Mouse (Mus musculus): ENCODE measurements at regions not wholly inside any gene's neighbourhood (a gene's known extent, or its start where the extent isn't known, plus 50 kb on each side); places are given as distances from the start of the nearest gene placed in this dataset.

GRCm38 (mm10) chr9:113508821-113509220, 199.2 kb downstream of the Pdcd6ip start:
- 90% methylated on average over 3 of the region's 3 CpGs for WGBS
- H3K36me3 ChIP-seq (ENCODE audit: control insufficient read depth, insufficient read depth, low read length) = no peaks in the 10 kb centered on the region
- H3K9me3 ChIP-seq (replicated peaks; ENCODE audit: control insufficient read depth, low read length, poor library complexity, severe bottlenecking) = no peaks in the 10 kb centered on the region
- no peaks in the 10 kb centered on the region for H3K27me3 ChIP-seq (ENCODE audit: control insufficient read depth, insufficient read depth, low read depth, low read length)
- no peak overlapping the region for H3K9ac ChIP-seq (ENCODE audit: low read depth, low read length)
- H3K4me2 ChIP-seq (ENCODE audit: low read length) = no peak overlapping the region
- H3K27ac ChIP-seq (ENCODE audit: low read length) = peak overlapping the region; percentile 83
- H3K4me3 ChIP-seq (ENCODE audit: low read depth, low read length) = no peak overlapping the region
- no peak for ATAC-seq
- H3K4me1 ChIP-seq (ENCODE audit: control insufficient read depth, insufficient read depth, low read length) = peaks cover 30% of the 10 kb centered on the region

DNA sequence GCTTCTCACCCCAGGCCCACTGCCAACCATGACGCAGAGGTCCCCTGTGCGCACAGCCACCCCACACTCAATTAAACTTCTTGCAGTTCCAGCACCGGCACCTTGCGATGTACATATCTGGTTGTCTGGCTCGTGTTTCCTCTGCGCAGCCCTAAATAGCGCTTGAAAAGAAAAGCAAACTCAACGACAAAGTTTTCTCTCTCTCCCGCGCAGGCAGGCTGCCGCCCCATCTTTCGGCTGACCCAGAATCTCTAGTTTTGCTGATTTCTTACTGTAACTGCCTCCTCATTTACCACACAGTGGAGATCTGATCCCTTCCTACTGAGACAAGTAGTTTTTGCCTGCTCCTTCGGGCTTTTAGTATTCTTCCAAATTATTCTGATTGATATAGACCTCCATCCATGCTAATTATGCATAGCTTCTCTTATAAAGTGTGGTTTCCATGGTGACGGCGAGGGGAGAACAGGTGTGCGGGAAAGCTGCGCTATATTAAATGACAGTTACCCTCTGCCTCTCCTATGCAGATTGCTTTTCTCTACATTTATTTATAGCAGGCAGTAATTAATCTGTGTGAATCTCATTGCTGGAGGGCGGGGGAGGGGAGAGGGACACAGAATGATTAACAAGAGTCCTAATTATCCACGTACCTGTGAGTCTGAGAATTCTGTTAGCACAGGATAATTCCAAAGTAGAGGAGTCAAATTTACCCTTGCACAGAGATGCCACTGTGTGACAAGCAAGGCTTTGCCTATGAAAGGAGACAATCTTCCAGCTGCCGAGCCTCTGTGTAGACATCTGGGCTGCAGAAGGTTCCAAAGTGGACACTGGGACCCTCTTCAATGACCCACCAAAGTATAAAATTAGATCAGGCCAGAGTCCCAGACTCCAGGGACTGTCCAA, 200.2 kb downstream of the Pdcd6ip start:
- peaks cover 30% of the 10 kb centered on the region for H3K4me1 ChIP-seq (ENCODE audit: control insufficient read depth, insufficient read depth, low read length)
- ATAC-seq = peak; percentile 91
- no peak overlapping the region for H3K9ac ChIP-seq (ENCODE audit: low read depth, low read length)
- peak overlapping the region; percentile 12; the same call in 1 of the 2 replicates for H3K4me2 ChIP-seq (ENCODE audit: low read length)
- WGBS = 63% methylated on average over 20 of the region's 20 CpGs
- H3K9me3 ChIP-seq (replicated peaks; ENCODE audit: control insufficient read depth, low read length, poor library complexity, severe bottlenecking) = no peaks in the 10 kb centered on the region
- peak overlapping the region; percentile 83 for H3K27ac ChIP-seq (ENCODE audit: low read length)
- H3K27me3 ChIP-seq (ENCODE audit: control insufficient read depth, insufficient read depth, low read depth, low read length) = no peaks in the 10 kb centered on the region
- H3K36me3 ChIP-seq (ENCODE audit: control insufficient read depth, insufficient read depth, low read length) = no peaks in the 10 kb centered on the region
- H3K4me3 ChIP-seq (ENCODE audit: low read depth, low read length) = no peak overlapping the region

DNA sequence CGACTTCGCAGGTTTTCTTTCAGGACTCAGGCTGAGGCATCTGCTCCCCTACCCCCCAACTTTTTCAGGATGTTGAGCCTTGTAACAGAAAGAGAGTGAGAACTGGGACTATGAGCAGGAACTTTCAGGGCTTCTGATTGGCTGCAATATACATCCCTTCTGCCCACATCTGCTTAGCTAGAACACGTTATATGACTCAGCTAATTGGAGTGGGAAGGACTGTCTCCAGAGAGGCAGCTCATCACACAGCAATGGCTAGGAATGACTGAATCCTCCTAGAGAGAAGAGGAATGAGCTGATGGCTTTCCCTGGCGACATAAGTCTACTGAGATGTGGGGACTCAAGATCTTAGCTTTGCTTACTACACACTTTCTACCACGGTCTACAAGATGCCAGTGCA, 208.8 kb downstream of the Pdcd6ip start:
- WGBS = 86% methylated on average over 5 of the region's 5 CpGs
- Histone ChIP-seq H3K27me3 (ENCODE audit: control insufficient read depth, insufficient read depth, low read depth, low read length) (no peaks in the 10 kb centered on the region), H3K9me3 (replicated peaks; ENCODE audit: control insufficient read depth, low read length, poor library complexity, severe bottlenecking) (no peaks in the 10 kb centered on the region), H3K9ac (ENCODE audit: low read depth, low read length) (no peak overlapping the region), H3K36me3 (ENCODE audit: control insufficient read depth, insufficient read depth, low read length) (no peaks in the 10 kb centered on the region), H3K4me3 (ENCODE audit: low read depth, low read length) (no peak overlapping the region), H3K4me1 (ENCODE audit: control insufficient read depth, insufficient read depth, low read length) (no peaks in the 10 kb centered on the region), H3K27ac (ENCODE audit: low read length) (no peak overlapping the region), H3K4me2 (ENCODE audit: low read length) (no peak overlapping the region)
- ATAC-seq = no peak

- Histone ChIP-seq H3K4me2 (ENCODE audit: low read length) (no peak overlapping the region), H3K4me1 (ENCODE audit: control insufficient read depth, insufficient read depth, low read length) (no peaks in the 10 kb centered on the region)
- WGBS = 35% methylated on average over 7 of the region's 7 CpGs
Measured at GRCm38 (mm10) chr9:113496176-113496732, 211.8 kb downstream of the Pdcd6ip start.

DNA sequence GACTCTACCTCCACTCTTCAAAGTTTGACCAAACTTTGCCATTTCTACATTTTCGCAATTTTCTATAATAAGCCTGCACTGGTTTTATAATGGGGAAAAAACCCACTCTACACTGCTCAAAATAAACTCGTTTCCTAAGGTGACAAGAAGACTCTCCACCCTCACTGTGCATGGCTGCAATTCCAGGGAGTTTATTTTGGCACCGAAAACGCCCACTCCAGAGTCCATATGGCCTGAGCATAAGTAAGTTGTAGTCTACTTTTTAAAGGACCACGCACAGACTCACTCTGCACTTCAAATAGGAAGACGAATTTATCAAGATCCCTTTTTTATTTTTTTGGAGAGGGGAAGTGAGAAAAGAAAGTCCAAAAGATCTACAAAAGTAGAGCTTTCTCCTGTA, 219.4 kb downstream of the Pdcd6ip start:
- Histone ChIP-seq H3K9ac (ENCODE audit: low read depth, low read length) (no peak overlapping the region), H3K4me3 (ENCODE audit: low read depth, low read length) (no peak overlapping the region), H3K9me3 (replicated peaks; ENCODE audit: control insufficient read depth, low read length, poor library complexity, severe bottlenecking) (no peaks in the 10 kb centered on the region), H3K4me1 (ENCODE audit: control insufficient read depth, insufficient read depth, low read length) (no peaks in the 10 kb centered on the region), H3K27me3 (ENCODE audit: control insufficient read depth, insufficient read depth, low read depth, low read length) (no peaks in the 10 kb centered on the region), H3K36me3 (ENCODE audit: control insufficient read depth, insufficient read depth, low read length) (no peaks in the 10 kb centered on the region), H3K27ac (ENCODE audit: low read length) (no peak overlapping the region), H3K4me2 (ENCODE audit: low read length) (no peak overlapping the region)
- WGBS = 86% methylated on average over 6 of the region's 6 CpGs
- ATAC-seq = no peak

More at GRCm38 (mm10) chr9:113496176-113496732, 211.8 kb downstream of the Pdcd6ip start:
- Histone ChIP-seq H3K36me3 (ENCODE audit: control insufficient read depth, insufficient read depth, low read length) (no peaks in the 10 kb centered on the region), H3K4me3 (ENCODE audit: low read depth, low read length) (no peak overlapping the region), H3K9ac (ENCODE audit: low read depth, low read length) (no peak overlapping the region), H3K9me3 (replicated peaks; ENCODE audit: control insufficient read depth, low read length, poor library complexity, severe bottlenecking) (no peaks in the 10 kb centered on the region), H3K27ac (ENCODE audit: low read length) (no peak overlapping the region), H3K27me3 (ENCODE audit: control insufficient read depth, insufficient read depth, low read depth, low read length) (no peaks in the 10 kb centered on the region)
- ATAC-seq = no peak

DNA sequence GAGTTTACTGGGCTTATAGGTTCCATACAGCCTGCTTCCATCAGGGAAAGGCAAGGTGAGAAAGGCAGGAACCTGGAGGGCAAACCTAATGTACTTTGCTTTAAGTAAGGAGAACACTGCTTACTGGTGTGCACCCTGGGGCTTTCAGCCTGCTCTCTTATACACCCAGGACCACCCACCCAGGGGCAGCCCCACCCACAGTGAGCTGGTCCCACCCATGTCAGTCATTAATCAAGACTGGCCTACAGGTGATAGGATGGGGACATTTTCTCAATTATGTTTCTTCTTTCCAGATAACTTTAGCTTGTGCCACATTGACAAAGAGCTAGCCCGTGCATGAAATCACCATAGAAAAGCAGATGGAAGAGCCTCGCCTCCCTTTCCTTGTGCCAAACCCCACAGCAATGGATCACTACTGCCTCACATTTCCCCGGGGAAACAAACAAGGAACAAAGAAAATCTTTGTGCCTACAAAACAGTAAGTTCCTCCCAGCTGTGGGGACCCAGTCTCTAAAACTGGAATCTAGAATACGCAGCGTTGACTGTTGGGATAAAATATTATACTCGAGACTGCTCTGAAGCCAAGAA, 221.5 kb downstream of the Pdcd6ip start:
- Histone ChIP-seq H3K27me3 (ENCODE audit: control insufficient read depth, insufficient read depth, low read depth, low read length) (no peaks in the 10 kb centered on the region), H3K9me3 (replicated peaks; ENCODE audit: control insufficient read depth, low read length, poor library complexity, severe bottlenecking) (no peaks in the 10 kb centered on the region), H3K4me1 (ENCODE audit: control insufficient read depth, insufficient read depth, low read length) (no peaks in the 10 kb centered on the region), H3K9ac (ENCODE audit: low read depth, low read length) (no peak overlapping the region), H3K36me3 (ENCODE audit: control insufficient read depth, insufficient read depth, low read length) (no peaks in the 10 kb centered on the region), H3K4me2 (ENCODE audit: low read length) (no peak overlapping the region), H3K27ac (ENCODE audit: low read length) (no peak overlapping the region), H3K4me3 (ENCODE audit: low read depth, low read length) (no peak overlapping the region)
- ATAC-seq = no peak
- 63% methylated on average over 6 of the region's 6 CpGs for WGBS

DNA sequence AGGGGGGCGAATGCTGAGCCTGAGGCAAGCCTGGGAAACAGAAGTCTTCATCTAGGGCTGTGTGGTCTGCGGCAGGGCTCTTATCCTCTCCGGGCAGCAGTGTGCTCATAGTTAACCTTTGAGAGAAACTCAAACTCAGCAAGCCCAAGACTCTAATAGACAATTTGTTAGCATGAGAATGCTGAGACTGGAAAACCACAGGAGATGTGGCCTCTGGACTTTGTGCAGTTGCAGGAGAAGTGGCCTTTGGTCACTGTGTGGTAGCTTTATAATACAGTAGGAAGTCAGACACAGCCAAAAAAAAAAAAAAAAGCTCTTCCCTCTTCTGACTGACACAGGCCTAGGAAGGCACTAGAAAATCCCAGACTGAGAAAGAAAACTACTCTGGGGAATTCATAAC, 228.2 kb downstream of the Pdcd6ip start:
- WGBS = 76% methylated on average over 3 of the region's 3 CpGs
- H3K4me2 ChIP-seq (ENCODE audit: low read length) = no peak overlapping the region
- no peak overlapping the region for H3K4me3 ChIP-seq (ENCODE audit: low read depth, low read length)
- H3K4me1 ChIP-seq (ENCODE audit: control insufficient read depth, insufficient read depth, low read length) = no peaks in the 10 kb centered on the region
- H3K27ac ChIP-seq (ENCODE audit: low read length) = no peak overlapping the region
- H3K9me3 ChIP-seq (replicated peaks; ENCODE audit: control insufficient read depth, low read length, poor library complexity, severe bottlenecking) = no peaks in the 10 kb centered on the region
- H3K36me3 ChIP-seq (ENCODE audit: control insufficient read depth, insufficient read depth, low read length) = no peaks in the 10 kb centered on the region
- no peak overlapping the region for H3K9ac ChIP-seq (ENCODE audit: low read depth, low read length)
- no peaks in the 10 kb centered on the region for H3K27me3 ChIP-seq (ENCODE audit: control insufficient read depth, insufficient read depth, low read depth, low read length)
- no peak for ATAC-seq

DNA sequence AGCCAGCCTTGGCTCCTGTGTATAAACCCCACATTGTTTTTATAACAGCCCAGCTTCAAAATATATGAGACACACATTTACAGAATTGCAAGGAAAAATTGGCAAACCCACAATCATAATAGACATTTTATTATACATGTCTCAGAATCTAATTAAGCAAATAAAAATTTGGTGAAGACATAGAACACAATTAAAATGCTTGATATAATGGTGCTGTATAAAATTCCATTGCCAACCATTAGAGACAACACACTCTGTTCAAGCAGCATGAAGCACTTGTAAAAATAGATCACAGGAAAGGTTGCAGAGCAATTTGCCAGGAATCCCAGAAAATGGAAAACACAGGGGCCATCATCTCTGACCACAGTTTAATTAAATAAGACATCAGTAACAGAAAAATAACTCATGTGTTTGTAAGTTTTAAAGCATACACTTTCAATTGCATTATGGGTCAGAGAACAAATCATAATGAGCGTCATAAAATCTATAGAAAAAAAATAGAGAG, 229.2 kb downstream of the Pdcd6ip start:
- 88% methylated on average over 1 of the region's 1 CpGs for WGBS
- no peak overlapping the region for H3K4me2 ChIP-seq (ENCODE audit: low read length)
- ATAC-seq = no peak
- H3K4me3 ChIP-seq (ENCODE audit: low read depth, low read length) = no peak overlapping the region
- H3K27me3 ChIP-seq (ENCODE audit: control insufficient read depth, insufficient read depth, low read depth, low read length) = no peaks in the 10 kb centered on the region
- no peak overlapping the region for H3K9ac ChIP-seq (ENCODE audit: low read depth, low read length)
- H3K27ac ChIP-seq (ENCODE audit: low read length) = no peak overlapping the region
- no peaks in the 10 kb centered on the region for H3K4me1 ChIP-seq (ENCODE audit: control insufficient read depth, insufficient read depth, low read length)
- H3K9me3 ChIP-seq (replicated peaks; ENCODE audit: control insufficient read depth, low read length, poor library complexity, severe bottlenecking) = no peaks in the 10 kb centered on the region
- H3K36me3 ChIP-seq (ENCODE audit: control insufficient read depth, insufficient read depth, low read length) = no peaks in the 10 kb centered on the region

DNA sequence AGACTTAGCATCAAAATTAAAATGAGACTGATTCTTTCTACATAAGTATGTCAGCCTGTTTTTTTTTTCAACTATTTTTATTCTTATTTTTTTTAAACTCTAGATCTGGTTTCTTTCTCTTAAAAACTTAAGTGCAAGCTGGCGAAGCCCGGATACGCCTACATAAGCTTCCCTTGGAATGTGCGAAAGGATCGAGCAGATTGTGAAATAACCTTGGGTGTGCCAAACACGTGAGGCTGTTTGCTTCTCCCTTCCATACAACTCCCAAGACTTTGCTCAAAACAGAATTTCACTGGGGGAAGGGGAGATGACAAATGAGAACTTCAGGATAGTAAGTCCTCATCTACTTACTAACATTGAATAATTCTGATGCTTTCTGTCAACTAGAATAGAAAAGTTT, 236.3 kb downstream of the Pdcd6ip start:
- no peak overlapping the region for H3K9ac ChIP-seq (ENCODE audit: low read depth, low read length)
- 91% methylated on average over 6 of the region's 6 CpGs for WGBS
- H3K9me3 ChIP-seq (replicated peaks; ENCODE audit: control insufficient read depth, low read length, poor library complexity, severe bottlenecking) = no peaks in the 10 kb centered on the region
- no peaks in the 10 kb centered on the region for H3K36me3 ChIP-seq (ENCODE audit: control insufficient read depth, insufficient read depth, low read length)
- no peaks in the 10 kb centered on the region for H3K4me1 ChIP-seq (ENCODE audit: control insufficient read depth, insufficient read depth, low read length)
- H3K27me3 ChIP-seq (ENCODE audit: control insufficient read depth, insufficient read depth, low read depth, low read length) = no peaks in the 10 kb centered on the region
- ATAC-seq = no peak
- no peak overlapping the region for H3K4me2 ChIP-seq (ENCODE audit: low read length)
- H3K27ac ChIP-seq (ENCODE audit: low read length) = no peak overlapping the region
- H3K4me3 ChIP-seq (ENCODE audit: low read depth, low read length) = no peak overlapping the region

Data from midbrain, embryonic 16.5 days (tissue).